Mouse (Mus musculus): Measurements from ENCODE around the gene Cwc25. TPM values are rescaled to one million over a fixed set of nuclear protein-coding genes. Genes with fewer than 3 reads are reported as not detected.

Cwc25 gene
- 10.5 and 11.8 TPM in 2 replicates for polyA plus RNA-seq (2014; fragmentation: Nextera tagmentation; extraction: Ambion mirVana)

DNA sequence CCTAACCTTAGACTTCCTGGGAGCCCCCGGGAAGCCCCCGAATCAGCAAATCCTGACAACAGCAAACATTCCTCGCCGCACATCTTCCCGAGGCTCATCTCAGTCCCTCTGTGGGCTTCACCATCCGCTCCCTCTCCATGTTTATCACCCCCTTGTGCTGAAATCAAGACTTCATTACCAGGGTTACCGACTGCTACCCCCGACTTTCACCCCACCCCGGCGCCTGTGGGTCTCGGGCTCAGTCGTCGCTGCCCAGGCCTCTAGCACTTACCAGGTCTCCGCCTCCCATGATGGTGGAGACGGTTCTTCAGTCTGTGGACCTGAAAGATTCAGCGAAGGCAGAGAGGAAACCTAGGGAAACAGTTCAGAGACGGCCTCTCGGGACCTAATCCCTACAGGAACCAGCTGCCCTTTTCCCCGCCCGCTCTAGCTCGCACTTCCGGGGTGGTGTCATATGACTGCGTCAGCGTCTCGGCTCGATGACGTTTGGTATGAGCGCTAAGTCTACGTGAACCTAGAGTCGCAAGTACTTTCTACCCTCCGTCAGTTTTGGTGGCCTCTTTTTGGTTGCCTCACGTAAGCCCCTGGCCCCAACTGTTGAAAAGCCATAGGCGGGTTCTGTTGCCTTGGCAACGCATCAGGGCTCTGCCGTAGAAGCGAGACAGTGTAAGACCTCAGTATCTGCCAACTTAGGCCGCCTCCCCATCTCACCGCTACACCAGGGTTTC, at the start of gene Cwc25:
TSS of gene Cwc25 (minus strand) at position 403 of the 728 bp plus-strand sequence.
- no peaks in the 10 kb centered on the region for H3K9me3 ChIP-seq (ENCODE audit: control insufficient read depth, low read length)
- peak within 1 kb of the TSS; percentile 90 for H3K27ac ChIP-seq (ENCODE audit: low read depth)
- no peaks in the 10 kb centered on the region for H3K27me3 ChIP-seq (replicated peaks; ENCODE audit: control insufficient read depth, insufficient read depth, low read length)
- ATAC-seq (replicated peaks; ENCODE audit: low FRiP score, low TSS enrichment, low read depth) (peak; percentile 93), DNase-seq (ENCODE audit: low spot score) (peak; percentile 99)
- peaks cover 7% of the 10 kb centered on the region for H3K4me1 ChIP-seq (replicated peaks; ENCODE audit: control insufficient read depth, insufficient read depth, low read length)
- H3K4me2 ChIP-seq (ENCODE audit: low read length), result peak within 1 kb of the TSS; percentile 96
- peaks cover 20% of the 10 kb centered on the region for H3K36me3 ChIP-seq (ENCODE audit: control insufficient read depth, insufficient read depth, low read length)
- 1% methylated on average over 38 of the region's 38 CpGs for WGBS
- H3K4me3 ChIP-seq (ENCODE audit: low read depth, low read length), result peak within 1 kb of the TSS; percentile 98
- peak within 1 kb of the TSS; percentile 91 for H3K9ac ChIP-seq (ENCODE audit: low read length)

- Histone ChIP-seq H3K27ac (ENCODE audit: low read depth) (no peak overlapping the region), H3K9ac (ENCODE audit: low read length) (no peak overlapping the region), H3K9me3 (ENCODE audit: control insufficient read depth, low read length) (no peaks in the 10 kb centered on the region), H3K36me3 (ENCODE audit: control insufficient read depth, insufficient read depth, low read length) (peaks cover 72% of the 10 kb centered on the region), H3K4me3 (ENCODE audit: low read depth, low read length) (no peak overlapping the region), H3K4me1 (replicated peaks; ENCODE audit: control insufficient read depth, insufficient read depth, low read length) (peaks cover 56% of the 10 kb centered on the region), H3K27me3 (replicated peaks; ENCODE audit: control insufficient read depth, insufficient read depth, low read length) (no peaks in the 10 kb centered on the region), H3K4me2 (ENCODE audit: low read length) (no peak overlapping the region)
- DNase-seq (ENCODE audit: low spot score) (no peak), ATAC-seq (replicated peaks; ENCODE audit: low FRiP score, low TSS enrichment, low read depth) (no peak)
- WGBS, result 83% methylated on average over 11 of the region's 11 CpGs
Observed at GRCm38 (mm10) chr11:97815736-97816135, 49.4 kb upstream of the Cwc25 start.

DNA sequence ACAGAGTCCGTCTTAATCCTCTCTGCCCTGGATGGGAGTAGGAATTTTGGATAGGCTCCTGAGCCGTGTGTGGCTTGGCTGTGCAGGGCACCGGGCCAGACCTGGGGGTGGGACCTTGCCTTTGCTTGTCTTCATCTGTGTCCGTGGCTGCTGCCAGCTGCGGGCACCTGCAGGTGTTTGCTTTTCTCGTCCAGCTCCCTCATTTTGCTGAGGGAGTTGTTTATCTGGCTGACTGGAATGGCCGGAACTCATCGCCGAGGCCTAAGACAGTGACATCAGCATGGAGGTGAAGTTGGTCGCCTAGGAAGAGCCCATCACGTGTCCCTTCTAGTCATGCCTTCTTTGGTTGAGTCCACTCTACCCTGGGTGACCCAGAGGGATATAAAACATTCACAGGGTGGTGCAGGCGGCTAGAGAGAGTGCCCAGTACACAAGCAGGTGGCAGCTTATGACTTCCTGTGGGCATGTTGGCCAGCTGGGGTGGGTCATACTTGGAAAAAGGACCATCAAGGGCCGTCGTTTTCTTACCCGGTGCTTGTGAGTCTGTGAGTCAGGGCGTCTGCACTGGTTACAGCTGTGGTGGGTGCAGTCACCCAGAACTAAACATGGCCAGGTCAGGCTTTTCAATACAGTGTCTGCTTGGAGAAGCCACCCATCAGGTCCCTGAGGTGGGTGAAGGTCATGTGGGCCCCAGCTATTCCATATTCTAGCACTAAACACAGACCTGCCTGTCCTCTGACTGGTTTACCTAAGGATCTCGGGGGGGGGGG, 47.6 kb upstream of the Cwc25 start:
- Histone ChIP-seq H3K4me1 (replicated peaks; ENCODE audit: control insufficient read depth, insufficient read depth, low read length) (peaks cover 71% of the 10 kb centered on the region), H3K27ac (ENCODE audit: low read depth) (no peak overlapping the region), H3K4me3 (ENCODE audit: low read depth, low read length) (no peak overlapping the region), H3K9ac (ENCODE audit: low read length) (no peak overlapping the region), H3K27me3 (replicated peaks; ENCODE audit: control insufficient read depth, insufficient read depth, low read length) (no peaks in the 10 kb centered on the region), H3K36me3 (ENCODE audit: control insufficient read depth, insufficient read depth, low read length) (peaks cover 71% of the 10 kb centered on the region), H3K4me2 (ENCODE audit: low read length) (no peak overlapping the region), H3K9me3 (ENCODE audit: control insufficient read depth, low read length) (no peaks in the 10 kb centered on the region)
- WGBS, result 76% methylated on average over 17 of the region's 17 CpGs
- no peak for DNase-seq (ENCODE audit: low spot score)
- no peak for ATAC-seq (replicated peaks; ENCODE audit: low FRiP score, low TSS enrichment, low read depth)

DNA sequence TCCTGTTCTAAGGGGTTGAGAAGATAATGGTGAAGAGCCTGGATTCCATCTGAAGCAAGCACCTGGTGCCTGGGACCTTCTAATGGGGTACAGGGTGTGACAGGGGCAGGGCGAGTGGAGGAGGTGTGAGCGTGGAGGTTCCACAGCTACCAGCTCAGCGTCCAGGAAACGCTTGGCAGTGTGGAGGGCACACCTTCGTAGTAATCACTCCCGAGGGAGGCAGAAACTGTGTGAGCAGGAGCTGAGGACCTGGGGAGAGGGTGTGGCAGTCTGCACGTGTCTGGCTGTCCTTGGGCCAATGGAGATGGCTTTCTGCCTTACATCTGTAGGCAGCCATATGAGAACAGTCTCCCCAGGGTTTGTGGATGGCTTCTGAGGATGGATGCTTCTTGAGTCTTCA, 46.7 kb upstream of the Cwc25 start:
- Histone ChIP-seq H3K4me1 (replicated peaks; ENCODE audit: control insufficient read depth, insufficient read depth, low read length) (peaks cover 72% of the 10 kb centered on the region), H3K36me3 (ENCODE audit: control insufficient read depth, insufficient read depth, low read length) (peaks cover 73% of the 10 kb centered on the region), H3K4me3 (ENCODE audit: low read depth, low read length) (no peak overlapping the region), H3K27ac (ENCODE audit: low read depth) (peak overlapping the region; percentile 62; the same call in 1 of the 2 replicates), H3K27me3 (replicated peaks; ENCODE audit: control insufficient read depth, insufficient read depth, low read length) (no peaks in the 10 kb centered on the region), H3K9ac (ENCODE audit: low read length) (no peak overlapping the region), H3K9me3 (ENCODE audit: control insufficient read depth, low read length) (no peaks in the 10 kb centered on the region), H3K4me2 (ENCODE audit: low read length) (no peak overlapping the region)
- 42% methylated on average over 7 of the region's 7 CpGs for WGBS
- DNase-seq (ENCODE audit: low spot score) (no peak), ATAC-seq (replicated peaks; ENCODE audit: low FRiP score, low TSS enrichment, low read depth) (0 out of 2 replicates have a peak, but pooled peaks have one; percentile 13)

GRCm38 (mm10) chr11:97812491-97812921, 46.1 kb upstream of the Cwc25 start:
- Histone ChIP-seq H3K9ac (ENCODE audit: low read length) (peak overlapping the region; percentile 3; the same call in 1 of the 2 replicates), H3K4me3 (ENCODE audit: low read depth, low read length) (no peak overlapping the region), H3K27me3 (replicated peaks; ENCODE audit: control insufficient read depth, insufficient read depth, low read length) (no peaks in the 10 kb centered on the region), H3K9me3 (ENCODE audit: control insufficient read depth, low read length) (no peaks in the 10 kb centered on the region), H3K36me3 (ENCODE audit: control insufficient read depth, insufficient read depth, low read length) (peaks cover 72% of the 10 kb centered on the region), H3K4me2 (ENCODE audit: low read length) (peak overlapping the region; percentile 12), H3K27ac (ENCODE audit: low read depth) (peak overlapping the region; percentile 62), H3K4me1 (replicated peaks; ENCODE audit: control insufficient read depth, insufficient read depth, low read length) (peaks cover 72% of the 10 kb centered on the region)
- no peak for DNase-seq (ENCODE audit: low spot score)
- 38% methylated on average over 3 of the region's 3 CpGs for WGBS
- peak; percentile 20; the same call in 1 of the 2 replicates for ATAC-seq (replicated peaks; ENCODE audit: low FRiP score, low TSS enrichment, low read depth)

DNA sequence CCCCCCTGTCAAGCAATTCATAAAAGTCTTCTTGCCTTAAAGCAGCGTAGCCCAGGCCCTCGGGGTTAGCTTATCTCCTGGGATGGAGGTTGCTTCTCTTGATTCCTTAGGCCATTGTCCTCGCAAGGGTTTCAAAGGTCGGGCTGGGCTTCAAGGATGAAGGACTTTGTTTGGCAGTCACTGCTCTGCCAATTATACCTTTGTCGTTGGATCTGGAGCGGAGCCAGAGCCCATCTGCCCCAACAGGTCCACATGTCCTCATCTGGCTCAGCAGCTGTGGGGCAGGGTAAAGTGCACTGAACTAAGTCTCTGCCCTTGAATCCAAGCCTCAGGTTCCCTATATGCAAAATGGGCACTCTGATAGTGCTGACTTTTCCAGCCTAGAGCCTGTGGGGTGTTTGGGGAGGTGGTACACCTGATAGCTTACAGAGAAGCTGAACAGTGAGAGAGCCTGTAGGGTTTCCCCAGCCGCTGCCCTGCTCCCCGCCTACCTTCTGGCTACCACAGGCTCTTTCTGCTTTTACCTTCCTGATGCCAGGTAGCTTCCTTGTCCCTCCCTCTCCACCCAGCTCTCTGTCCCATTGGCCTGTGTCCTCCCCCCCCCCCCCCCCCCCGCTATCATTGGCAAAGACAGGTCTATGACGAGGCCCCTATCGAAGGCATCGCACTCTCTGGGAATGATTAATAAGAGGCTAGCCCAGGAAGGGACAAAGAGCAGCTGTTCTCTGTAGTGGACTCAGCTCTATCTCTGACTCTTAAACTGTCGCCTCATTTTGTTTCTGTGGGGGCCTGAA, 45.4 kb upstream of the Cwc25 start:
- peak; percentile 44 for ATAC-seq (replicated peaks; ENCODE audit: low FRiP score, low TSS enrichment, low read depth)
- Histone ChIP-seq H3K9me3 (ENCODE audit: control insufficient read depth, low read length) (no peaks in the 10 kb centered on the region), H3K4me2 (ENCODE audit: low read length) (peak overlapping the region; percentile 30), H3K4me1 (replicated peaks; ENCODE audit: control insufficient read depth, insufficient read depth, low read length) (peaks cover 70% of the 10 kb centered on the region), H3K27ac (ENCODE audit: low read depth) (peak overlapping the region; percentile 62), H3K36me3 (ENCODE audit: control insufficient read depth, insufficient read depth, low read length) (peaks cover 75% of the 10 kb centered on the region), H3K9ac (ENCODE audit: low read length) (peak overlapping the region; percentile 20; the same call in 1 of the 2 replicates), H3K4me3 (ENCODE audit: low read depth, low read length) (no peak overlapping the region), H3K27me3 (replicated peaks; ENCODE audit: control insufficient read depth, insufficient read depth, low read length) (no peaks in the 10 kb centered on the region)
- 35% methylated on average over 13 of the region's 13 CpGs for WGBS
- peak; percentile 61 for DNase-seq (ENCODE audit: low spot score)

- Histone ChIP-seq H3K4me3 (ENCODE audit: low read depth, low read length) (no peak overlapping the region), H3K4me2 (ENCODE audit: low read length) (peak overlapping the region; percentile 30; the same call in 1 of the 2 replicates), H3K36me3 (ENCODE audit: control insufficient read depth, insufficient read depth, low read length) (peaks cover 67% of the 10 kb centered on the region), H3K9me3 (ENCODE audit: control insufficient read depth, low read length) (no peaks in the 10 kb centered on the region), H3K4me1 (replicated peaks; ENCODE audit: control insufficient read depth, insufficient read depth, low read length) (peaks cover 77% of the 10 kb centered on the region), H3K27ac (ENCODE audit: low read depth) (peak overlapping the region; percentile 59; the same call in 1 of the 2 replicates), H3K27me3 (replicated peaks; ENCODE audit: control insufficient read depth, insufficient read depth, low read length) (no peaks in the 10 kb centered on the region), H3K9ac (ENCODE audit: low read length) (no peak overlapping the region)
- ATAC-seq (replicated peaks; ENCODE audit: low FRiP score, low TSS enrichment, low read depth), result no peak
- WGBS, result 43% methylated on average over 3 of the region's 3 CpGs
- no peak for DNase-seq (ENCODE audit: low spot score)
Observed at GRCm38 (mm10) chr11:97810970-97811369, 44.6 kb upstream of the Cwc25 start.

DNA sequence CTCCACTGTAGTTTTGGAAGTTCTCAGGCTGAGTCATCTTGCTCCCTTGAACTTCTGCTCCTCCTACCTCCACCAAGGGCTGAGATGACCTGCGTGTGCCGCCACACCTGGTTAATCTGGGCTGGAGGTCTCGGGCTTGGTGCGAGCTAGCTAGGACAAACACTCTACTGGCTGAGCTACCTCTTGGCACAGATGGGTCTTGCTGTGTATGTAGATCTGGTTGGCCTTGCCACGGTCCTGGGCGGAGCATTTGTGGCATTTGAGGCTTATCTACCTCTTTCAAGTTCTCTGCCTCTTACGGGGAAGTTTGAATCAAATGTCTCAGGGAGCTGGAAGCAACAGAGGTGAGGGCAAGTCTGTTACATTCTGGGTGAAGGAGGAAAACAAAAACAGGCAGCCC, 44.0 kb upstream of the Cwc25 start:
- Histone ChIP-seq H3K4me3 (ENCODE audit: low read depth, low read length) (no peak overlapping the region), H3K9ac (ENCODE audit: low read length) (no peak overlapping the region), H3K36me3 (ENCODE audit: control insufficient read depth, insufficient read depth, low read length) (peaks cover 61% of the 10 kb centered on the region), H3K27me3 (replicated peaks; ENCODE audit: control insufficient read depth, insufficient read depth, low read length) (no peaks in the 10 kb centered on the region), H3K27ac (ENCODE audit: low read depth) (no peak overlapping the region), H3K4me2 (ENCODE audit: low read length) (no peak overlapping the region), H3K4me1 (replicated peaks; ENCODE audit: control insufficient read depth, insufficient read depth, low read length) (peaks cover 83% of the 10 kb centered on the region), H3K9me3 (ENCODE audit: control insufficient read depth, low read length) (no peaks in the 10 kb centered on the region)
- no peak for DNase-seq (ENCODE audit: low spot score)
- WGBS, result 75% methylated on average over 7 of the region's 7 CpGs
- no peak for ATAC-seq (replicated peaks; ENCODE audit: low FRiP score, low TSS enrichment, low read depth)

All from intestine, embryonic 14.5 days (tissue).